Mouse (Mus musculus): ENCODE data around the gene Slc25a21. TPM values are rescaled to one million over a fixed set of nuclear protein-coding genes. Genes with fewer than 3 reads are reported as not detected.

The Slc25a21 gene
- polyA plus RNA-seq, 1 experiment: 0.77 TPM

GRCm38 (mm10) chr12:57084519-57084918 lies 112.8 kb downstream of the Slc25a21 start:
- H3K4me1 ChIP-seq (ENCODE audit: control insufficient read depth, insufficient read depth, low read length): no peaks in the 10 kb centered on the region
- TF ChIP-seq CTCF (IDR thresholded peaks at IDR 0.05; ENCODE audit: extremely low read depth, insufficient read depth, low read length) (no peak), POLR2A (IDR thresholded peaks at IDR 0.05; ENCODE audit: extremely low read depth, insufficient read depth, low read length) (no peak)
- no peak overlapping the region for H3K27ac ChIP-seq (ENCODE audit: insufficient read depth, low read length)
- H3K4me3 ChIP-seq (ENCODE audit: insufficient read depth, low read length): no peak overlapping the region

- TF ChIP-seq CTCF (IDR thresholded peaks at IDR 0.05; ENCODE audit: extremely low read depth, insufficient read depth, low read length) (no peak), POLR2A (IDR thresholded peaks at IDR 0.05; ENCODE audit: extremely low read depth, insufficient read depth, low read length) (no peak)
- Histone ChIP-seq H3K4me3 (ENCODE audit: insufficient read depth, low read length) (no peak overlapping the region), H3K4me1 (ENCODE audit: control insufficient read depth, insufficient read depth, low read length) (no peaks in the 10 kb centered on the region), H3K27ac (ENCODE audit: insufficient read depth, low read length) (no peak overlapping the region)
Observed at GRCm38 (mm10) chr12:57083533-57083932, 113.7 kb downstream of the Slc25a21 start.

GRCm38 (mm10) chr12:57076606-57077005 lies 120.7 kb downstream of the Slc25a21 start:
- no peaks in the 10 kb centered on the region for H3K4me1 ChIP-seq (ENCODE audit: control insufficient read depth, insufficient read depth, low read length)
- no peak overlapping the region for H3K27ac ChIP-seq (ENCODE audit: insufficient read depth, low read length)
- no peak overlapping the region for H3K4me3 ChIP-seq (ENCODE audit: insufficient read depth, low read length)
- TF ChIP-seq CTCF (IDR thresholded peaks at IDR 0.05; ENCODE audit: extremely low read depth, insufficient read depth, low read length): no peak
- no peak for TF ChIP-seq POLR2A (IDR thresholded peaks at IDR 0.05; ENCODE audit: extremely low read depth, insufficient read depth, low read length)

- no peak overlapping the region for H3K4me3 ChIP-seq (ENCODE audit: insufficient read depth, low read length)
- TF ChIP-seq POLR2A (IDR thresholded peaks at IDR 0.05; ENCODE audit: extremely low read depth, insufficient read depth, low read length): no peak
- TF ChIP-seq CTCF (IDR thresholded peaks at IDR 0.05; ENCODE audit: extremely low read depth, insufficient read depth, low read length): no peak
- no peaks in the 10 kb centered on the region for H3K4me1 ChIP-seq (ENCODE audit: control insufficient read depth, insufficient read depth, low read length)
- H3K27ac ChIP-seq (ENCODE audit: insufficient read depth, low read length): no peak overlapping the region
Observed at GRCm38 (mm10) chr12:57072616-57073015, 124.7 kb downstream of the Slc25a21 start.

GRCm38 (mm10) chr12:57068607-57069006 lies 128.7 kb downstream of the Slc25a21 start:
- Histone ChIP-seq H3K27ac (ENCODE audit: insufficient read depth, low read length) (no peak overlapping the region), H3K4me1 (ENCODE audit: control insufficient read depth, insufficient read depth, low read length) (no peaks in the 10 kb centered on the region)
- TF ChIP-seq POLR2A (IDR thresholded peaks at IDR 0.05; ENCODE audit: extremely low read depth, insufficient read depth, low read length): no peak
- TF ChIP-seq CTCF (IDR thresholded peaks at IDR 0.05; ENCODE audit: extremely low read depth, insufficient read depth, low read length): no peak

GRCm38 (mm10) chr12:57019737-57020136 lies 177.5 kb downstream of the Slc25a21 start:
- H3K27ac ChIP-seq (ENCODE audit: insufficient read depth, low read length): no peak overlapping the region
- H3K4me1 ChIP-seq (ENCODE audit: control insufficient read depth, insufficient read depth, low read length): no peaks in the 10 kb centered on the region
- H3K4me3 ChIP-seq (ENCODE audit: insufficient read depth, low read length): no peak overlapping the region
- TF ChIP-seq POLR2A (IDR thresholded peaks at IDR 0.05; ENCODE audit: extremely low read depth, insufficient read depth, low read length) (no peak), CTCF (IDR thresholded peaks at IDR 0.05; ENCODE audit: extremely low read depth, insufficient read depth, low read length) (no peak)

More at GRCm38 (mm10) chr12:57068607-57069006, 128.7 kb downstream of the Slc25a21 start:
- no peak overlapping the region for H3K4me3 ChIP-seq (ENCODE audit: insufficient read depth, low read length)

- Histone ChIP-seq H3K4me1 (ENCODE audit: control insufficient read depth, insufficient read depth, low read length) (no peaks in the 10 kb centered on the region), H3K4me3 (ENCODE audit: insufficient read depth, low read length) (no peak overlapping the region), H3K27ac (ENCODE audit: insufficient read depth, low read length) (no peak overlapping the region)
- no peak for TF ChIP-seq CTCF (IDR thresholded peaks at IDR 0.05; ENCODE audit: extremely low read depth, insufficient read depth, low read length)
- TF ChIP-seq POLR2A (IDR thresholded peaks at IDR 0.05; ENCODE audit: extremely low read depth, insufficient read depth, low read length): no peak
Observed at GRCm38 (mm10) chr12:57016845-57017244, 180.4 kb downstream of the Slc25a21 start.

GRCm38 (mm10) chr12:57016324-57016723 lies 180.9 kb downstream of the Slc25a21 start:
- Histone ChIP-seq H3K27ac (ENCODE audit: insufficient read depth, low read length) (no peak overlapping the region), H3K4me3 (ENCODE audit: insufficient read depth, low read length) (no peak overlapping the region), H3K4me1 (ENCODE audit: control insufficient read depth, insufficient read depth, low read length) (no peaks in the 10 kb centered on the region)
- TF ChIP-seq POLR2A (IDR thresholded peaks at IDR 0.05; ENCODE audit: extremely low read depth, insufficient read depth, low read length): no peak
- TF ChIP-seq CTCF (IDR thresholded peaks at IDR 0.05; ENCODE audit: extremely low read depth, insufficient read depth, low read length): no peak

- Histone ChIP-seq H3K4me1 (ENCODE audit: control insufficient read depth, insufficient read depth, low read length) (no peaks in the 10 kb centered on the region), H3K4me3 (ENCODE audit: insufficient read depth, low read length) (no peak overlapping the region), H3K27ac (ENCODE audit: insufficient read depth, low read length) (no peak overlapping the region)
- TF ChIP-seq POLR2A (IDR thresholded peaks at IDR 0.05; ENCODE audit: extremely low read depth, insufficient read depth, low read length) (no peak), CTCF (IDR thresholded peaks at IDR 0.05; ENCODE audit: extremely low read depth, insufficient read depth, low read length) (no peak)
Observed at GRCm38 (mm10) chr12:57009010-57009409, 188.3 kb downstream of the Slc25a21 start.

GRCm38 (mm10) chr12:56986049-56986448 lies 211.2 kb downstream of the Slc25a21 start:
- Histone ChIP-seq H3K4me1 (ENCODE audit: control insufficient read depth, insufficient read depth, low read length) (no peaks in the 10 kb centered on the region), H3K27ac (ENCODE audit: insufficient read depth, low read length) (no peak overlapping the region), H3K4me3 (ENCODE audit: insufficient read depth, low read length) (no peak overlapping the region)
- no peak for TF ChIP-seq POLR2A (IDR thresholded peaks at IDR 0.05; ENCODE audit: extremely low read depth, insufficient read depth, low read length)
- peak; percentile 82 for TF ChIP-seq CTCF (IDR thresholded peaks at IDR 0.05; ENCODE audit: extremely low read depth, insufficient read depth, low read length)
